15 mouse cellular contexts compared by ENCODE assay signal in genomic region chr1:161301348-161302075, GRCm38 (mm10). TPM values are rescaled to one million over a fixed set of nuclear protein-coding genes. Genes with fewer than 3 reads are reported as not detected.
DNase-seq lines count a peak whose midpoint lies in the region; ATAC-seq and TF ChIP-seq lines count a peak whose summit lies in the region.
"Had no signal": no experiment of that assay in that cellular context is flagged by ENCODE, and none has a peak within 500 bp of the region (broad histone marks: within the 10 kb centered on the region; RNA-seq: fewer than 3 reads in every experiment).

No protein-coding gene starts in this region.

- no peak for TF ChIP-seq POLR2A in CH12.LX (IDR thresholded peaks at IDR 0.05; ENCODE audit: low read depth, low read length)

- TF ChIP-seq EP300 in CH12.LX (IDR thresholded peaks at IDR 0.05; ENCODE audit: low read length) = peak; percentile 45

- no peak for TF ChIP-seq RAD21 in CH12.LX (IDR thresholded peaks at IDR 0.05; ENCODE audit: low read depth, low read length)

- no peaks in the 10 kb centered on the region for H3K36me3 ChIP-seq in CH12.LX (replicated peaks in 1 of 2; ENCODE audit: control insufficient read depth in 1 of 2, insufficient read depth in 1 of 2, low read length in 1 of 2)
- H3K36me3 ChIP-seq in intestine, embryonic 15.5 days = no peaks in the 10 kb centered on the region
- no peaks in the 10 kb centered on the region for H3K36me3 ChIP-seq in hindbrain, embryonic 16.5 days (ENCODE audit: control insufficient read depth, insufficient read depth, low read length)
- H3K36me3 ChIP-seq: midbrain, embryonic 15.5 days had no signal

- no peak for DNase-seq in CH12.LX (ENCODE audit: extremely low read depth)
- DNase-seq in R1 (ENCODE audit: low read depth, low spot score) = peak; percentile 86
- DNase-seq in embryo, embryonic 10 days (ENCODE audit: low spot score) = no peak
- DNase-seq in adrenal gland, adult 2 months = no peak
- DNase-seq in urinary bladder, adult 18-20 months (ENCODE audit: low spot score in 2 of 2) = no peak
- DNase-seq: adrenal gland, postnatal 25 days; heart, adult 11 months; lung, postnatal 10 days; spleen, adult 18-20 months; thymus, postnatal 4 days had no signal

- H3K4me1 ChIP-seq in CH12.LX (ENCODE audit: control insufficient read depth in 1 of 2, insufficient read depth in 2 of 2) = peaks cover 10 to 25% of the 10 kb centered on the region in 2 experiments
- no peaks in the 10 kb centered on the region for H3K4me1 ChIP-seq in intestine, embryonic 15.5 days (replicated peaks)
- no peaks in the 10 kb centered on the region for H3K4me1 ChIP-seq in hindbrain, embryonic 16.5 days (ENCODE audit: control insufficient read depth, insufficient read depth, low read depth, low read length)
- H3K4me1 ChIP-seq: midbrain, embryonic 15.5 days had no signal

- peak; percentile 96 for ATAC-seq in intestine, embryonic 15.5 days
- peak; percentile 89 for ATAC-seq in megakaryocyte progenitor cell, adult 5-6 weeks (replicated peaks; ENCODE audit: poor library complexity)
- no peak for ATAC-seq in hindbrain, embryonic 16.5 days
- ATAC-seq: midbrain, embryonic 15.5 days had no signal

- no peak overlapping the region for H3K27ac ChIP-seq in CH12.LX (ENCODE audit: insufficient read depth, low read depth)
- no peak overlapping the region for H3K27ac ChIP-seq in intestine, embryonic 15.5 days
- H3K27ac ChIP-seq in hindbrain, embryonic 16.5 days (ENCODE audit: low read depth, low read length) = no peak overlapping the region
- H3K27ac ChIP-seq: hindbrain, embryonic 14.5 days; midbrain, embryonic 15.5 days had no signal

- H3K4me3 ChIP-seq in CH12.LX (replicated peaks in 1 of 3; ENCODE audit: low read depth in 2 of 3, low read length in 2 of 3, poor library complexity in 1 of 3) = no peak overlapping the region
- no peak overlapping the region for H3K4me3 ChIP-seq in intestine, embryonic 15.5 days (replicated peaks)
- no peak overlapping the region for H3K4me3 ChIP-seq in hindbrain, embryonic 16.5 days (ENCODE audit: low read length)
- H3K4me3 ChIP-seq: midbrain, embryonic 15.5 days had no signal

- dilution Hi-C loops in CH12.LX (cut with MboI; ENCODE audit: extremely low pct_ligation_motif_present, extremely low pct_unique_long_range_greater_than_20kb, low sequenced_read_pairs) = no loop called here

- H3K4me2 ChIP-seq in CH12.LX (ENCODE audit: insufficient read depth, low read depth, poor library complexity, severe bottlenecking) = no peak overlapping the region
- H3K4me2 ChIP-seq in intestine, embryonic 15.5 days (replicated peaks) = no peak overlapping the region
- H3K4me2 ChIP-seq in hindbrain, embryonic 16.5 days (ENCODE audit: low read length) = no peak overlapping the region
- H3K4me2 ChIP-seq: hindbrain, embryonic 14.5 days; midbrain, embryonic 15.5 days had no signal

- 56% methylated on average over 3 of the region's 3 CpGs for WGBS in intestine, embryonic 15.5 days
- 49% methylated on average over 3 of the region's 3 CpGs for WGBS in hindbrain, embryonic 16.5 days

- H3K9me3 ChIP-seq in CH12.LX (replicated peaks; ENCODE audit: low read length) = no peaks in the 10 kb centered on the region
- no peaks in the 10 kb centered on the region for H3K9me3 ChIP-seq in intestine, embryonic 15.5 days
- no peaks in the 10 kb centered on the region for H3K9me3 ChIP-seq in hindbrain, embryonic 16.5 days (ENCODE audit: control insufficient read depth, low read length)
- H3K9me3 ChIP-seq: midbrain, embryonic 15.5 days had no signal

- H3K27me3 ChIP-seq in CH12.LX (replicated peaks) = no peaks in the 10 kb centered on the region
- H3K27me3 ChIP-seq in intestine, embryonic 15.5 days (replicated peaks) = no peaks in the 10 kb centered on the region
- no peaks in the 10 kb centered on the region for H3K27me3 ChIP-seq in hindbrain, embryonic 16.5 days (replicated peaks; ENCODE audit: control insufficient read depth, insufficient read depth, low read length)
- H3K27me3 ChIP-seq: midbrain, embryonic 15.5 days had no signal

- H3K79me2 ChIP-seq in CH12.LX (replicated peaks; ENCODE audit: control insufficient read depth, extremely low read depth, insufficient read depth, poor library complexity, severe bottlenecking) = no peaks in the 10 kb centered on the region

- no peak overlapping the region for H3K9ac ChIP-seq in CH12.LX (ENCODE audit: insufficient read depth, low read depth)
- H3K9ac ChIP-seq in intestine, embryonic 15.5 days = no peak overlapping the region
- H3K9ac ChIP-seq in hindbrain, embryonic 16.5 days (ENCODE audit: low read depth, low read length) = no peak overlapping the region
- H3K9ac ChIP-seq: hindbrain, embryonic 14.5 days; midbrain, embryonic 15.5 days had no signal

- in situ Hi-C loops in CH12.LX (cut with MboI; ENCODE audit: low pct_ligation_motif_present, low pct_unique_long_range_greater_than_20kb, low sequenced_read_pairs) = no loop called here

- no peak for TF ChIP-seq CTCF in CH12.LX (conservative IDR thresholded peaks at IDR 0.05 in 1 of 2, IDR thresholded peaks at IDR 0.05 in 1 of 2; ENCODE audit: low read depth in 2 of 2, low read length in 2 of 2)

TF ChIP-seq in CH12.LX, 34 proteins besides CTCF, POLR2A, EP300 and RAD21:
- TF ChIP-seq USF1 (IDR thresholded peaks at IDR 0.05; ENCODE audit: low read depth, low read length) (no peak), MXI1 (IDR thresholded peaks at IDR 0.05; ENCODE audit: low read depth, low read length) (no peak), MAFK (IDR thresholded peaks at IDR 0.05; ENCODE audit: insufficient replicate concordance, low read length) (no peak), BHLHE40 (IDR thresholded peaks at IDR 0.05; ENCODE audit: low read depth, low read length) (peak; percentile 31; the same call in 1 of the 2 replicates), GABPA (IDR thresholded peaks at IDR 0.05; ENCODE audit: insufficient replicate concordance, low read depth, low read length) (no peak), ZNF384 (IDR thresholded peaks at IDR 0.05; ENCODE audit: low read depth, low read length) (no peak)

RNA-seq across cellular contexts. Expression of gene Prdx6, which starts 50.5 kb away (rescaled TPM):
- total RNA-seq in CH12.LX (2012; rRNA removed) (102 and 132 TPM in 2 replicates), CH12.LX (2014; rRNA removed) (232 and 244 TPM in 2 replicates)
- polyA plus RNA-seq in CH12.LX (2012; ENCODE audit: insufficient read length, low read depth) = 264 and 277 TPM in 2 replicates
- 484 and 495 TPM in 2 replicates for polyA plus RNA-seq in intestine, embryonic 15.5 days (2015; fragmentation: Nextera tagmentation; extraction: Ambion mirVana)
- total RNA-seq in megakaryocyte progenitor cell, adult 5-6 weeks (2015) = 292 and 298 TPM in 2 replicates
- total RNA-seq in megakaryocyte progenitor cell, adult 5-6 weeks (2017) = 334 and 393 TPM in 2 replicates
- 182 and 208 TPM in 2 replicates for polyA plus RNA-seq in hindbrain, embryonic 16.5 days (2015; fragmentation: Nextera tagmentation; extraction: Ambion mirVana)
- 100 to 1,000 TPM; 283 to 597 TPM for total RNA-seq in adrenal gland, adult 2 months (2021)
- polyA plus RNA-seq in adrenal gland, adult 2 months (2012; rRNA removed) = 103 and 130 TPM in 2 replicates
